Mouse (Mus musculus) layer of hippocampus, adult 9-10 months (tissue): ENCODE results near the gene Gm7168.
"Not testable (repeated sequence)": the region's sequence is repeated elsewhere in the genome, so short reads cannot be mapped to it uniquely, and the experiment has no call there.

ENCODE experiments used
- DNase-seq: peaks from one replicate; pipeline ENCODE4 v3.0.0; 2022; ENCODE audit warnings: low spot score

Gene Gm7168

DNA sequence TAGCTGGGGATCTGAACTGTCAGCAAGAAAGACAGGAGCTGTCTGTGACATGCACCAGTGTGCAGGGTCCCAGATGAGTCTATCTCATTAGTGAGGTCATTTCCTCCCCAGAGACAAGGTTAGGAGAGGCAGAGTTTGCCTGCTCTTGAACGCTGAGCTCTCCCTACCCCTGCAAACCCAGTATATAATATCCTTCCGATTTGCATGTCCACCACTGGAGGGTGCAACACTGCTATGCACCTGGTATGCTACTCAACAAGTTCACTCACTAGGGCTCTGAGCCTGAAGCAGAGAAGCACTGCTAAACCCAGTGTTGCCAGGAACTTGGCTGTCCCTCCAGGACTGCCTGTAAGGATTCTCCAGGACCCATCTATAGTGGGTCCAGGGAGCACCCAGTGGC is 45.3 kb downstream of the Gm7168 start:
- not testable (repeated sequence) for DNase-seq
